Mouse (Mus musculus) bone marrow macrophage, adult 2 months (primary cell): ENCODE data around the gene Gm20388.

Experiments used
- CTCF ChIP-seq: IDR thresholded peaks from 2 replicates; pipeline ENCODE4 v1.5.1; 2012; ENCODE audit warnings: low read depth, mild to moderate bottlenecking, low read length, moderate library complexity
- POLR2A ChIP-seq: IDR thresholded peaks from 2 replicates; pipeline ENCODE4 v1.6.1; 2012; ENCODE audit warnings: mild to moderate bottlenecking, low read depth, low read length, borderline replicate concordance

DNA sequence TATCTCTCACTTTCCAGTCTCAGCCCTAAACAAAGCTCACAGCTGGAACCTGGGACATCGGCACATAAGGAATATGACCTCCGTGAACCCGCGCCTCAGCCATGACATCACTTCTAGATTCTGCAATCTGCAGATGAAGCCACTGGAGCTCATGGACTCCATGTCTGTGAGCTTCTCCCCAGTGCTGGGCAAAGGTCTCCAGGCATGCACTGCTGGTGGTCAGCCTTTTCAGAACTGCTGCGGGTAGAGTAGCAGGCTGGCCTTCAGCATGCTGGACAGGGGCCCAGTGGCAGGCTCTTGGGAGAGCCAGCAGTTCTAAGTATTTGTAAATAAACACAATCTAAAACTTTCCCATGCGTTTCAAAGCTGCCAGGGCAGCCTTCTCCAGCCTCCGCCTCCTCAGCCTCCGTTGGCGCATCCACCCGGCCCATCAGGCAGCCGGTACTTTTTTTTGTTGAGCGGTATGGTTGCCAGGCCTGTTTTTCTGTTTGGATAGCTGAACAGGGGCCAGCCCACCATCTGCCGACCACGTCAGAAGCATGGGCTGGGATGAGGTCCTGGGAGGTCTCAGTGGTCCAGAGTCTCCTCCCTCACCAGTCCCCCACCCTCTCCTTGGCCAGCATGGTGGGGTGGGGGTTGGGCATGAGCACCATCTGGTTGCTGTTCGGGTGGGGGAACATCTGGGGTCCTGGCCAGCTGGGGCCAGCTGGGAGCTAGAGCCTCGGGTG lies 2729.0 kb downstream of the Gm20388 start:
- TF ChIP-seq CTCF (no peak), POLR2A (no peak)
